Mouse (Mus musculus) heart, embryonic 16.5 days (tissue): Measurements from ENCODE around the gene Il31. TPM values are rescaled to one million over a fixed set of nuclear protein-coding genes. Genes with fewer than 3 reads are reported as not detected.

Source experiments
- ATAC-seq: fragments of 200-750 bp; cut with Nextera tagmentation; replicated peaks from 2 replicates; pipeline ENCODE4 v1.8.0; 2017; ENCODE audit warnings: moderate number of reproducible peaks; ENCODE audit not compliant: insufficient read depth, low FRiP score; ENCODE audit errors: extremely low read depth
- H3K27ac ChIP-seq: fragments of 300-500 bp; sonication (generic); 2 replicates; pipeline ENCODE4 v1.5.1; 2014; ENCODE audit warnings: mild to moderate bottlenecking, low read length, control low read depth, moderate library complexity
- H3K27me3 ChIP-seq: fragments of 300-500 bp; sonication (generic); 2 replicates; pipeline ENCODE4 v1.6.1; 2014; ENCODE audit warnings: low read length, mixed read lengths; ENCODE audit not compliant: control insufficient read depth, insufficient read depth
- H3K36me3 ChIP-seq: fragments of 300-500 bp; sonication (generic); 2 replicates; pipeline ENCODE4 v1.6.1; 2014; ENCODE audit not compliant: control insufficient read depth, insufficient read depth
- H3K4me1 ChIP-seq: fragments of 300-500 bp; sonication (generic); 2 replicates; pipeline ENCODE4 v1.6.1; 2014; ENCODE audit warnings: low read length, mixed read lengths; ENCODE audit not compliant: control insufficient read depth, insufficient read depth
- H3K4me2 ChIP-seq: fragments of 300-500 bp; sonication (generic); 2 replicates; pipeline ENCODE4 v1.6.1; 2014; ENCODE audit warnings: low read depth, mild to moderate bottlenecking, control low read depth, low read length
- H3K4me3 ChIP-seq: fragments of 300-500 bp; sonication (generic); 2 replicates; pipeline ENCODE4 v1.5.1; 2014; ENCODE audit warnings: mild to moderate bottlenecking, control low read depth, low read length
- H3K9ac ChIP-seq: fragments of 300-500 bp; sonication (generic); 2 replicates; pipeline ENCODE4 v1.6.1; 2014; ENCODE audit warnings: low read length, control low read depth
- H3K9me3 ChIP-seq: fragments of 300-500 bp; sonication (generic); replicated peaks from 2 replicates; pipeline ENCODE4 v1.6.1; 2016; ENCODE audit warnings: low read length; ENCODE audit not compliant: control insufficient read depth
- WGBS: fragments of 180-500 bp; shearing (Covaris S2); extraction: QIAGEN DNeasy Blood & Tissue Kit; methylation state at CpG from one replicate; pipeline ENCODE4 v1.1.7; 2014; 5-methylcytosine and 5-hydroxymethylcytosine counted together
- polyA plus RNA-seq: library from polyadenylated mRNA; unstranded; fragments of >200 nt; fragmentation: Nextera tagmentation; extraction: Ambion mirVana; gene quantifications from 2 replicates; pipeline ENCODE4 v1.2.1, GENCODE M21; 2015

Gene Il31
- polyA plus RNA-seq, 1 experiment from 2014 or later = not detected

DNA sequence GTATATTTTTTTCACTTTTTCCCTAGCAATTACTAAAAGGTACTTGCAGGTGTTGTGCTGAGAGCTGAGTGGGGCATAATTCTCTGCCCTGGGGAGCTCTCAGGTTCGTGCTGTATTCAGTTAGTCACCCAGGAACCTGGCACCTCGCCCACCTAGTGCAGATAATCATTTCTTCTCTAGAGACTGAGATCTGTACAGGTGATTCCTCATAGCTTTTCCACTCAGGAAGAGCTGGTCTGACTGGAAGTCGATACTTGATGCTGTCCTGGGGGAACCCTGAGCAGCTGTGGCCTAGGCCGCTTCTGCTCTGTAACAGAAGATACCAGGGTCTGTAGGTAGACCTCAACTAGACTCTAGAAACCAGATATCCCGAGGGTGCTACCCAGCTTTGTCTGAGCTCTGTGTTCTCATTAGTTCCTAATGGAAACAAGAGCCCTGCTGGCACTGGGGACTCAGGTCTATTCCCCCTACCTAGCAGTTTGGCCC, 44.4 kb downstream of the Il31 start:
- H3K27me3 ChIP-seq = no peaks in the 10 kb centered on the region
- H3K36me3 ChIP-seq = peaks cover 42% of the 10 kb centered on the region
- H3K9me3 ChIP-seq = no peaks in the 10 kb centered on the region
- no peak overlapping the region for H3K27ac ChIP-seq
- WGBS = 87% methylated on average over 5 of the region's 5 CpGs
- H3K4me1 ChIP-seq = no peaks in the 10 kb centered on the region
- no peak overlapping the region for H3K9ac ChIP-seq
- ATAC-seq = no peak
- H3K4me2 ChIP-seq = no peak overlapping the region
- no peak overlapping the region for H3K4me3 ChIP-seq

DNA sequence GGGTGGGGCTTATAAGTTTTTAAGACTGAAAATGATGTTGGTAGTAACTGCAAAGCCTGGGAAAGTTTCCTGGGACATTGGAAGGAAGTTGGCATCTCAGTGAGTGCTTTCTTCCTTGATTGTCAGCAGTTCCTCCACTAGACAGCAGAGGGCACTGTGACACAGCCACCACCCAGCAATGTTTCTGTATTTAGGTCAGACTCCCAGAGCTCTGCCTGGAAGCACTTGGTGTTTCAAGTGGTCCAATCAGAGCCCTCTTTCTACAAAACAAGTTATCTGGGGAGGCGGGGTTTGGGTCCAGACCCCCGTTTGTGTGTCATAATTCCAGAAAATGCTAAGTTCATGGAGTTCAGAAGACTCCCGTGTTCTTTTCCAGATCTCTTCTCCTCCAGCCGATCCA, 45.2 kb downstream of the Il31 start:
- no peak for ATAC-seq
- WGBS = 45% methylated on average over 4 of the region's 4 CpGs
- H3K9ac ChIP-seq = no peak overlapping the region
- no peaks in the 10 kb centered on the region for H3K9me3 ChIP-seq
- no peak overlapping the region for H3K27ac ChIP-seq
- H3K4me1 ChIP-seq = no peaks in the 10 kb centered on the region
- H3K4me2 ChIP-seq = no peak overlapping the region
- no peak overlapping the region for H3K4me3 ChIP-seq
- H3K27me3 ChIP-seq = no peaks in the 10 kb centered on the region
- H3K36me3 ChIP-seq = peaks cover 36% of the 10 kb centered on the region

DNA sequence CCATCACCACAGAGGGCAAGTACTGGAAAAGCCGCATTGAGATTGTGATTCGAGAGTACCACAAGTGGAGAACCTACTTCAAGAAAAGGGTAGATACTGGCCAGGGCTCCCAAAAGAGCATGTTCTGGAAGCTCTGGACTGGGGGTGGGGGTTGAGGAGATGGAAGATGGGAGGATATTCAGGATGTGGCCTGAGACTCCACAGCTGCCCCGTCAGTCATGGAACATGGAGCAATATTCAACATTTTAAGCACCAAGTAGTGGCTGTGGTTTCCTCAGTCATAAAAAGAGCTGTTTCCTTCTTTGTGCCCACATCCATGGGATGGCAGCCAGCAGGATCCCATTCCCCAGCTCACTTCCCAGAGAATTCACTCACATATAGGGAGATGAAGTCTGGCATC, 47.0 kb downstream of the Il31 start:
- 89% methylated on average over 3 of the region's 3 CpGs for WGBS
- H3K4me2 ChIP-seq = no peak overlapping the region
- ATAC-seq = no peak
- H3K36me3 ChIP-seq = peaks cover 28% of the 10 kb centered on the region
- H3K4me3 ChIP-seq = no peak overlapping the region
- 0 out of 2 replicates have a peak, but pooled peaks cover 4% of the 10 kb centered on the region for H3K4me1 ChIP-seq
- H3K9ac ChIP-seq = no peak overlapping the region
- no peak overlapping the region for H3K27ac ChIP-seq
- no peaks in the 10 kb centered on the region for H3K9me3 ChIP-seq
- H3K27me3 ChIP-seq = no peaks in the 10 kb centered on the region

DNA sequence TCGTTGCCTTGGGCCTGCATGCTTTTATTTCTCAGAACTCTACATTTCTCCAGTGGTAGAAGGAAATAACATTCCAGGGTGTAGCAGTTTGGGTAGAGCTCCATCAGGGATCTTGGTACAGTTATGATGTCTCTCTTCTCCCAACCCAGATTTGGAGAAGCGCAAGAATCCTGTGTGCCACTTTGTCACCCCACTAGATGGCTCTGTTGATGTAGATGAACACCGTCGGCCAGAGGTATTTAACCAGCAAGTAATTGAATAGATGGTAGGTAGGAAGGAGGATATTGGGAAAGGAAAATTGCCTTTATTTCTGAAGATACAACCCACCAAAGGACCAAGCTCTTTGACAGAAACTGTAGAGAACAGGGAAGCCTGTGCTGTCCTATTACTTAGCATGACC, 48.6 kb downstream of the Il31 start:
- Histone ChIP-seq H3K4me2 (no peak overlapping the region), H3K27me3 (no peaks in the 10 kb centered on the region), H3K27ac (no peak overlapping the region), H3K36me3 (peaks cover 21% of the 10 kb centered on the region), H3K9me3 (no peaks in the 10 kb centered on the region), H3K9ac (no peak overlapping the region), H3K4me3 (no peak overlapping the region), H3K4me1 (peaks cover 11% of the 10 kb centered on the region; the same call in 1 of the 2 replicates)
- ATAC-seq = no peak
- WGBS = 64% methylated on average over 4 of the region's 4 CpGs

DNA sequence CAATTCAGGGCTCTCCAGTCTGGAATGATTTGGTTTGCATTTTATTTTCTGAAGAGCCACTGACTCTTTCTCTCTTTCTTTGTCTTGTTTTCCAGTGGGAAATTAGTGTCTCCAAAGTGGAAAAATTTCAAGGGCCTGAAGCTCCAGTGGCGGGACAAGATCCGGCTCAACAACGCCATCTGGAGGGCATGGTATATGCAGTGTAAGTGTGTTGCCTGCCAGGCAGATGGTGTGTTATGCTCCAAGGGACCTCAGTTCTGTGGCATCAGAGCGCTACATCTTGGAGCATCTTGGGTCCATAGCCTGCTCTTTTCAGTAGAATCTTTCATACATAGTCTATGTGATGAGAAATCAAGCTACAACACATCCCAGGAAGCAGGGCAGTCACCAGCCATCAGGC, 49.3 kb downstream of the Il31 start:
- no peak for ATAC-seq
- no peak overlapping the region for H3K27ac ChIP-seq
- H3K9me3 ChIP-seq = no peaks in the 10 kb centered on the region
- peaks cover 13% of the 10 kb centered on the region; the same call in 1 of the 2 replicates for H3K4me1 ChIP-seq
- no peak overlapping the region for H3K4me2 ChIP-seq
- WGBS = 85% methylated on average over 4 of the region's 4 CpGs
- H3K4me3 ChIP-seq = no peak overlapping the region
- no peak overlapping the region for H3K9ac ChIP-seq
- no peaks in the 10 kb centered on the region for H3K27me3 ChIP-seq
- H3K36me3 ChIP-seq = peaks cover 19% of the 10 kb centered on the region

DNA sequence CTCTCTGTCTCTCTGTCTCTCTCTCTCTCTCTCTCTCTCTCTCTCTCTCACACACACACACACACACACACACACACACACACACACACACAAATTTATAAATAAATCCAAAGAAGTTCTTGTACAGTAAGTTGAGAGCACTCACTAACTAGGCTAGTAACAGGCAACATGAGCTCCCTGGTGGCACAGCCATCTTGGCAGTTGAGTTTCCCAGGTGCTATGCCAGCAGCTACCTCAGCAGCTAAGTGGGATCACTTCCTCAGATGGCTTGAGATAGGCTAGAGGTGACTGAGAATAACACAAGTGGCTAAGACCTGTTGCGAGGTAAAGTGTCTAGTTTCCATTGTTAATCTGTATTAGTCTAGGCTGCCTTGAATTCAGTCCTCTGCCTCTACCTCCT, 50.0 kb downstream of the Il31 start:
- H3K4me1 ChIP-seq = peaks cover 13% of the 10 kb centered on the region; the same call in 1 of the 2 replicates
- no peaks in the 10 kb centered on the region for H3K27me3 ChIP-seq
- H3K9me3 ChIP-seq = no peaks in the 10 kb centered on the region
- H3K4me2 ChIP-seq = no peak overlapping the region
- H3K27ac ChIP-seq = no peak overlapping the region
- no peak overlapping the region for H3K4me3 ChIP-seq
- no peak for ATAC-seq
- peaks cover 19% of the 10 kb centered on the region for H3K36me3 ChIP-seq
- no peak overlapping the region for H3K9ac ChIP-seq
- 85% methylated on average over 1 of the region's 1 CpGs for WGBS

DNA sequence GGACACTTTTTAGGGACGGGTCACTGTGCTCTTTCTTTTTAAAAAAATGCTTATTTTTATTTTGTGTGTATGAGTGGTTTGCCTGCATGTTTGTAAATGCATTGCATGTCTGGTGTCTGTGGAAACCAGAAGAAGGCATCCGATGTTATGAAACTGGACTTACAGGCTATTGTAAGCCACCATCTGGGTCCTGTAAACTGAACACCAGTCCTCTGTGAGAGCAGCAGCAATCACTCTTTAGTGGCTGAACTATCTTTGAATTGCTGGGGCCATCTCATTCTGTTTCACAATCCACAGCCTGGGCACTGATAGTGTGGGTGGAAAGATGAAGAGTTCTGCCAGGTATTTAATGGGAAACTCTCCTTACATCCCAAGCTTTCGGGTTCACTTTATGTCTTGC, 50.9 kb downstream of the Il31 start:
- ATAC-seq = no peak
- Histone ChIP-seq H3K4me3 (no peak overlapping the region), H3K36me3 (peaks cover 16% of the 10 kb centered on the region; the same call in 1 of the 2 replicates), H3K9ac (no peak overlapping the region), H3K4me2 (no peak overlapping the region), H3K27me3 (no peaks in the 10 kb centered on the region), H3K27ac (no peak overlapping the region), H3K9me3 (no peaks in the 10 kb centered on the region), H3K4me1 (peaks cover 13% of the 10 kb centered on the region; the same call in 1 of the 2 replicates)
- WGBS = 64% methylated on average over 3 of the region's 3 CpGs

DNA sequence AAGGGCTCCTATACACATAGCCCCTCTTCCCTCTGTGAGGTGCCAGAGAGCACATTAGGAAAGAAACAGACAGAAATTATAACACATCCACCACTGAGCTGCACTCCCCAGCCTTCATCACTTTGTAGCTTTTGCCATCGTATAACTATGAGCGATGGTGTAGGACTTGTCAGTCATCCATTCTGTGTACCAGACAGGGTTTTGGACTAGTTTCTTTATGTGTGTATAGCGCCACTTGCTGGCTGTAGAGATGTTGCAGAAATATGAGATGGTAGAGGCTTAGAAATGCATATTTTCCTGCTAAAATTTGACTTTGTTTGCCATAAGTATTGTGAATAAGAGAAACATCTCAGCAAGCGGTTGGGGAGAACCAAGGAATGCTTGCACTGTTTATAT, 52.5 kb downstream of the Il31 start:
- peaks cover 23% of the 10 kb centered on the region for H3K4me1 ChIP-seq
- H3K9me3 ChIP-seq = no peaks in the 10 kb centered on the region
- ATAC-seq = no peak
- no peaks in the 10 kb centered on the region for H3K27me3 ChIP-seq
- H3K9ac ChIP-seq = no peak overlapping the region
- H3K4me3 ChIP-seq = no peak overlapping the region
- WGBS = 31% methylated on average over 4 of the region's 4 CpGs
- no peak overlapping the region for H3K27ac ChIP-seq
- H3K36me3 ChIP-seq = 0 out of 2 replicates have a peak, but pooled peaks cover 4% of the 10 kb centered on the region
- H3K4me2 ChIP-seq = no peak overlapping the region

DNA sequence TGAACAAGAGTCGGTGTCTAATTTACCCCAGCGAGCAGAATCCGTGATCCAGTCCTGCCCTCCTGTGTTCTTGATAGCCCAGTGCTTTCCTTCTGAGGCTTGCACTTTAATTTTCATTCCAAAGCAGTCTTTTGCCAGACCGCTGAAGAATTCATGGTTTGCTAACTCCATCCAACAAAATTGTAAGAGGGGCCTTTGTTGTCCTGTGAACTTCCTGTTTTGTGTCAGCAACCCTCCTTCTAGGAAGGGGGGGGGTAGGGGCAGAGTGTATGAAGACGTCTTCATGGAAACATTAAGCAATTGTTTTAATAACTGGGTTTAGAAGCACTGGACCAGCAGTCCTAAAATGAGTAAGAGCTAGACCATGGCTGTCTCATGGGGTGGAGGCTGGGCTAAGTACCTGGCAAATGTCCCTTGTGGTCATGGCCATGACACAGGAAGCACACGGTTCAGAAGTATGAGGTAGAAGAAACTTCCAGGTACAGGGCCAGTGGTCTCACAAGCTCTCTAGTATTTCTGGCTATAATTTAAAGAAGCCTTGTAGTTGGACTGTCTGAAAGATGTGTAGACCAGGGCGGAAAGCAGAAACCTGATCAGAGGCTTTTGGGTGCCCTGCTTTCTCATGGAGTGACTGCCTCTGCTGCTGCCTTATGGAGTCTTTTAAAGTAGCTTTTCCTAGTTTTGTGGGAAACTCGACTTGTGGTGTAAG, 53.1 kb downstream of the Il31 start:
- H3K9ac ChIP-seq = no peak overlapping the region
- H3K9me3 ChIP-seq = no peaks in the 10 kb centered on the region
- no peak overlapping the region for H3K4me3 ChIP-seq
- H3K27me3 ChIP-seq = no peaks in the 10 kb centered on the region
- H3K4me1 ChIP-seq = peaks cover 28% of the 10 kb centered on the region
- H3K4me2 ChIP-seq = no peak overlapping the region
- H3K36me3 ChIP-seq = 0 out of 2 replicates have a peak, but pooled peaks cover 4% of the 10 kb centered on the region
- no peak overlapping the region for H3K27ac ChIP-seq
- 53% methylated on average over 8 of the region's 8 CpGs for WGBS
- ATAC-seq = no peak
